Mouse (Mus musculus): ENCODE measurements at regions not wholly inside any gene's neighbourhood (a gene's known extent, or its start where the extent isn't known, plus 50 kb on each side); places are given as distances from the start of the nearest gene placed in this dataset.

DNA sequence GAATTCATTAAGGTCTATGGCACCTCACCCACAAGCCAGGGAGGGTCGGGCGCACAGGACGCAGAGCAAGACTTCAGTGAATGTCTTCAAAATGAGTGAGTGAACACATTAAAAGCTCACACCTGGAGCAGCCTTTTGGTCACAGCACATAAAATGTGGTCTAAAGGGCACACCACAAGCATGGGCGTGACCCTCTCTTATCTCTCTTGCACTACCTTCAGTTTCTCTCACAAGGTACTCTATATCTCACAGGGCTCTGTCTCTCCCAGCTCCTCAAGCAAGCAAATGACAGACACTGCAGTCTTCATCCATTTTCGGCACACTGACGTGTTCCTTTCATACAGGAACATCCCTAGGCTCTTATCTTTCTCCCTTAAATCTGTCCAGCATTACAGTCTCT is 444.0 kb downstream of the Slc16a7 start:
- no peak for DNase-seq

DNA sequence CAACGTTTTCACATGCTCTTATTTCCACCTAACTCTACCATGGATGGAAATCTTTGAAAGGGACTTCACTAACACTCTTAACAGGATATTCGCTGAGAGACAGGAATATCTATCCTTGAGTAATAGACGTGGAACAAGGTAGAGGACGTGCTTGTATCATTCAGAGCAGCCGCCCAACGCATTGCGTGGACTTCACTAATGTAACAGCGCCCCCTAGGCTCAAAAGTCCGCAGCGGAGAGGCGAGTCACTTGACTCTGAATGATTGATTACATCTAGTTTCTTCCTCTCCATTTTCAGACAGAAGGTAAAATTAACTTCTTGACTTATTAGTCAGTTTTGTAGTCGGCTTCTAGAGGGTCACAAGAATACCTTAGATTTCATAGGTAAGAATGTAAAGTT is 447.1 kb downstream of the Slc16a7 start:
- no peak for DNase-seq

GRCm38 (mm10) chr10:124927218-124927617 is 462.0 kb downstream of the Slc16a7 start:
- DNase-seq, result no peak

DNA sequence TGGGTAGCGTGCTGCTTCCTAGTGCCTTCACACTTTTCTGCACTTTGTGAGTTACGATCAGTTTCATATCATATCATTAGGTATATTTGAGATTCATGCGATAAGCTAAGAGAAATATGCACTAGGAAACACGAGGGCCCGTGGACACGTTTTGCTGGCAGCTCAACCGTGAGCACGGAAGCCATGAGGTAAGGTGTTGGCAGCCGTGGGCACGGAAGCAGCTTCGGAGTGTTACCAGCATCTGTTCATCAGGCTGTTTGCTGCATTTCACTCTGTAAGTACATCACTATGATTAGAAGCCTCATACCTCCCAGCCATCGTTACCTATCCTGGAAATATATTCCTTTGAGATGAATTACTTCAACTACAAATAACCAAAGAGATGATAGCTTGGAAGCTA is 489.2 kb downstream of the Slc16a7 start:
- DNase-seq, result no peak

- no peak for DNase-seq
Measured at GRCm38 (mm10) chr10:124878525-124878924, 510.7 kb downstream of the Slc16a7 start.

GRCm38 (mm10) chr10:124877706-124878105 is 511.6 kb downstream of the Slc16a7 start:
- no peak for DNase-seq

DNA sequence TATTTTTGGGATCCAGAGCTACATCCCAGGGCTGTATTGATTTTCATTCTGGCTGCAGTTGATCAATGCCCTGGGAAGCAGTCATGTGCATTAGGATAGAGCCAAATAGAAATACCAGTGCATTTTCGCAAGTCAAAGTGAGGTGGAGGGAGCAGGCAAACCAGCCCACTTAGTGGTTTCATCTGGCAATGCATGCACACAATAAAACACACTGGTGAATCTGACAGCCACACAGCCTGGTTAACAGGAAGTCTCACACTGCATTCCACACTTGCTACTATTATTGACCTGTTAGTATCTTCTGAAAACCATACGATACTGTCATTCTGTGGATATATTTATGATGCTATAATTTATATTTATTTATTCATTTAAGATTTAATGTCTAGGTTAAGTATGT is 517.1 kb downstream of the Slc16a7 start:
- DNase-seq, result peak; percentile 3

DNA sequence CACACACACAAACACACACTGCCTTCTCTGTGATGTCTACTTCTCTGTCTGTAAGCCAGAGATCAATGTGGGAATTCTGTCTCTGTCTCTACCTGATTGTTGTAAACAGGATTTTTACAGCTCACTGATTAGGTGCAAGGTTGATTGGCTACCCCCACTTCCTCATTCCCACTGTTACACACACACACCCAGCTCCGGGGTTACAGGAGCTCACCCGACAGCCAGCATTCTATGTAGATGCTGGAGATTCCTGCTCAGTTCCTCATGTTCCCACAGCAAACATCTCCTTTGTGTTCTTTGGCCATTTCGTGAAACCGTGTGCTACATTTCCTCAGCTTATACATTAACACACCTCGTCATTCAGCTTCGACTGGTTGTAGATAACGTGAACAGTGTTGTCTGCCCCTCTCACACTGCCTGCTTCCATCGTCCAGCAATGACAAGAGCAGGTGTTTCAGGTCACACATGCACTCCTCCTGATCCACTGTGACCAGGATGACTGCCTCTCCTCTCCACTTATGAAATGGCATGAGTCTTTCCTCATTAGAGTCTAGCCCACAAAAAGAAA is 546.6 kb downstream of the Slc16a7 start:
- DNase-seq, result peak; percentile 5

GRCm38 (mm10) chr10:124833930-124834329 is 555.3 kb downstream of the Slc16a7 start:
- DNase-seq, result peak; percentile 17

- peak; percentile 15 for DNase-seq
Measured at GRCm38 (mm10) chr10:124803997-124804614, 585.2 kb downstream of the Slc16a7 start.
